Mouse (Mus musculus) frontal cortex, postnatal 14 days (tissue): ENCODE data around the gene Cops7a.

ENCODE experiments used
- DNase-seq, 2 experiments: peaks; one replicate each; pipeline ENCODE4 v3.0.0; 2022; ENCODE audit warnings: low spot score in 2 of 2

Gene Cops7a

DNA sequence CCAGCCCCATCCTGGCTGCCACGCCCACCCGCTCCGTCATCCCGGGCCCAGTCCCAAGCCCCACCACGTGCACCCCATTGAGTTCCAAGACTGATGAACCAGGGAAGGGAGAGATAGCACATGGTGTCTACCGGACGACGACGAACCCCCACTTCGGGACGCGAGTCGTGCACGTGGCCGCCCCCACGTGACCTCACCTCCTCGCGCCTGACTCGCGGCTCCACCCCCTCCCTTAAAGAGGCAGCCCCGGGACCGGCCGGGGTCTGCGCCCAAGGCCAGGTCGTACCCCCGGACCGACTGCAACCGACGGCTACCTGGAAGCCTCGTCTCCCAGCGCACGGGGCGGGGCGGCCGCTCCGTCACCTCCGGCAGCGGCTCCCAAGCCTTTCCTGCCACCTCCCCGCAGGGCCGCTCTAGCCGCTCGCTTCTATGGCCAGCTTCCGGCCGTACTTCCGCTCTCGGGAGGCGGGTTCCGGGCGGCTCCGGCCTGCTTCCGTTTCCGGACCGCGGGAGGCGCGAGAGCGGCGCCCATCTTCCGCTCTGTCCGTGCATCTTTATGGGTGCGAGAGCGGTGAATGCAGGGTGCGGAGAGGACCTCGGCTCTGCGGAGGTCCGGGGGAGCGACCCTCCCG is at the start of gene Cops7a:
TSS of gene Cops7a (minus strand) at position 451 of the 632 bp plus-strand sequence.
- peak; percentile 86 to 91 for DNase-seq

DNA sequence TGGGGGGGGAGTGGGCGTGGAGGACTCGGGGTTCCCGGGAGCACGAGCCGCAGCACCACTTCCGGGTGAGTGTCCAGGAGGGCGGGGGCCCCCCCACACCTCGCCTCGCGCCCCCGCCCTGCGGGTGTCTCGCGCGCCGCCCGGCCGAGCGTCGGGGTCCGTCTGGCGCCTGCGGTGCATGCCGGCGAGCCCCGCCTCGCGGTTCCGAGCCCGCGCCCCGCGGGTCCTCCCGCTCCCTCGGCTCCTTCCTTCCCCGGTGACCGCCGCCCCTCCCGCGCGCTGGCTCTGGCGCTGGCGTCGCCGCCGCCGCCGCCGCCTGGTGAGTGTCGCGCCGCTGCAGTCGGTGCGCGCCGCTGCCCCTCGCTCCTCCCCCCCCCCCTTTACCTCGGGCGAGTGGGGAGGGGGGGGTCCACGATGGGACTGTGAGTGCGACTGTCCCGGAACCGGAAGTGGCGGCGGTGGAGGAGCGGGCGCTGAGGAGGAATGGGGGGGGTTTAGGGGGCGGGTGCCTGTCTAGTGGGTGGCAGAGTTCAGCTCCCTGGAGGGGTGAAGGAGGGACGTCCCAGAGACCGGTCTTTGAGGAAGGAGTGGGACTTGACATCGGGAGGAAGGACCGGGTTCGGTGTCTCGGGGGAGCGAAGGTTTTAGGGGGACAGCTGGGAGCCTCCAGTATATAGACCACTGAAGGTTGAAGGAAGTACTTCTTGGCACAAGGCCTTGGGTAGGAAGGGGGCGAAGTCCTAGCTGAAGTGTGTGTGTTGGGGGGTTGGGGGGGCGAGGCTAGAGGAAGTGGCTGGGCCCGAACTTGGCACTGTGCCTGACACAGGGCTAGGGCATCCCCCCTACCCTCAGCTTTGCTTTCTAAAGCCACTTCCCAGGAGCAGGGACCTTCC is 44.1 kb upstream of the Cops7a start:
- DNase-seq, result peak in 1 of 2 experiments; percentile 56

DNA sequence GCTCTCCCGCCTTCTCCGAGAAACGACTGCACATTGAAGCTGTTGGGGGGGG is 43.6 kb upstream of the Cops7a start, which contains the start of gene Zfp384:
TSS of gene Zfp384 (plus strand) at position 17 of the 52 bp plus-strand sequence.
- DNase-seq, result no peak

DNA sequence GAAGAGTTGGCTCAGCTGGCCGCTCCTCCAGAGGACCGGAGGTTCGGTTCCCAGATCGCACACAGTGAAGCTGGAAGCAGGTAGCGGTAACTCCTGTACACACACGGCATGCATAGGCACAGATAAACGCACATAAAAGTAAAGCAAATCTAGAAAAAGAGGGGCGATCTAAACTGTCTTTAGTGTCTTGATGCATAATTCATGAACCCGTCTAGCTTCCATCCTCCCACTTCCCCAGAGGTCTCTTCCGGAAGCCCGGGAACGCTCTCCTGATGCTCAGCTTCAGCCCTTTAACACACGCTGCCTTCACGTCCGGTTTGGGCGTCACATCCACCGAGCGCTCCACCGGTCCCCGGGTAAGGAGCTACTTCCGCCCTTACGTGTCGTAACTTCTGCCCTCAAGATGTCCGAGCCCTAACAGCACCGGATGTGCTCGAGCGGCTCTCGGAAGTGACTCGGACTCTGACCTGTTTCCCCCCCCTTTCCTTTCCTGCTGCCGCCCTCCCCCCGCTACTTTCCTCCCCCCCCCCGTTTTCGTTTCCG is 43.3 kb upstream of the Cops7a start:
- DNase-seq, result peak; percentile 96 to 99

DNA sequence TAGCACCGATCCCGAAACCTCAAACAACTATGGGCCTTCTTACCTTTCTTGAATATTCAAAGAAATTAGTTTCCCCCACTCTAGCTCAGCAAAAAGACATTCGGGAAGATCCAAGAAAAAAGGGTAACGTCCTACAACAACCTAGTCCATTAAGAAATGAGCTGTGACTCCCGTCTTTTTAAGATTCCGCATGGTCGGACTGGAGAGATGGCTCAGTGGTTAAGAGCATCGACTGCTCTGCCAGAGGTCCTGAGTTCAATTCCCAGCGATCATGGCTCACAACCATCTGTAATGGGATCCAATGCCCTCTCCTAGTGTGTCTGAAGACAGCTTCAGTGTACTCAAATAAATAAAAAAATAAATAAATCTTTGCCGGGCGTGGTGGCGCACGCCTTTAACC is 42.7 kb upstream of the Cops7a start:
- DNase-seq, result no peak

DNA sequence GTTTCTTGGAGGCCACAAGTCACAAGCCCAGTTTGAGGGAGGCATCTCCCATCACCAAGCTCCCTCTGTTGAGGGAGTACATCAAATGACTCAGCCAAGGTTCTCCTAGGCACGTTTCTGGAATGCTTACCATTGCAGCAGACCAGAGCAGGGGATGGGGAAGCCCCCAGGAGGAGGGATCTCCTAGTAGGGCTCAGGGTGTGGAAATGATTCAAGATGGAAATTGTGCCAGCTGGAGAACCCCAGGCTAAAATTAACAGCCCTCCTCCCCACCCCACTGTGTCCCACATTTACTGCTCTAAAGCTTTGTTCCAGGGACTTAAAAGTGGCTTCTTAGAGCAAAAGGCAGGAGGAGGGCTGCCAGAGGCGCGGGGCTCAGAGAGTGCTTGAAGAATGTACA is 39.7 kb upstream of the Cops7a start:
- no peak for DNase-seq

- DNase-seq, result no peak
Measured at GRCm38 (mm10) chr6:125003706-125004105, 38.4 kb upstream of the Cops7a start.

DNA sequence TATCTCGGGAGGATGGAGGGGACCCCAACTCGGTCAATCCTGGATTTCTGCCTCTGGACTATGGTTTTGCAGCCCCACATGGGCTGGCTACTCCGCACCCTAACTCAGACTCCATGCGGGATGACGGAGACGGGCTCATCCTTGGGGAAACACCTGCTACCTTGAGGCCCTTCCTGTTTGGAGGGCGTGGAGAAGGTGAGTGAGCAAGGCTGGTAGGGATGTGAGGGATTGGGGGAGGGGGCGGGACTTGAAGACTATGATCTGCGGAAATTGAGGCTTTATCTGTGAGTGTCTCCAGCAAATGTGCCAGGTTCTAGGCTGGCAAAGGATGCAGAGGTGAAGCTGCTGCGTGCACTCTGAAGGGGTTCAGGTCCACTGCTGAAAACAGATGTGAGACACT is 34.2 kb upstream of the Cops7a start:
- no peak for DNase-seq

DNA sequence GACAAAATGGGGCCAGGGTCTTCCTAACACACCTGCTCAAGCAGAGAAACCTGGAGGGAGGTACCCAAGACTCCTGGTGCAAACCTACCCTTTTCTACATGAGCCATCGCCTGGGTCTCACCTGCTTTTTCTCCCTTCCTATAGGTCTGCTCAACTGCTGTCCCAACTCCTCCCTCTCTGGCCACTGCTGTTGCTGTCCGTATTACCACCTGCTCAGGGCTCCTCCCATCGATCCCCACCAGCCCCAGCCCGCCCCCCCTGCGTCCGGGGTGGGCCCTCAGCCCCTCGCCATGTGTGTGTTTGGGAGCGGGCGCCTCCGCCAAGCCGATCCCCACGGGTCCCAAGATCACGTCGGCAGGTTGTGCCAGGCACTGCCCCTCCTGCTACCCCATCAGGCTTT is 33.8 kb upstream of the Cops7a start:
- no peak for DNase-seq

- DNase-seq, result peak in 1 of 2 experiments; percentile 54
Measured at GRCm38 (mm10) chr6:124998066-124998465, 32.7 kb upstream of the Cops7a start.

- DNase-seq, result peak; percentile 72 to 76
Measured at GRCm38 (mm10) chr6:124996551-124997501, 31.5 kb upstream of the Cops7a start, which contains the start of gene Pianp. Pianp (plus strand) TSS chr6:124996694.

- DNase-seq, result no peak
Measured at GRCm38 (mm10) chr6:124995831-124996403, 30.6 kb upstream of the Cops7a start.

DNA sequence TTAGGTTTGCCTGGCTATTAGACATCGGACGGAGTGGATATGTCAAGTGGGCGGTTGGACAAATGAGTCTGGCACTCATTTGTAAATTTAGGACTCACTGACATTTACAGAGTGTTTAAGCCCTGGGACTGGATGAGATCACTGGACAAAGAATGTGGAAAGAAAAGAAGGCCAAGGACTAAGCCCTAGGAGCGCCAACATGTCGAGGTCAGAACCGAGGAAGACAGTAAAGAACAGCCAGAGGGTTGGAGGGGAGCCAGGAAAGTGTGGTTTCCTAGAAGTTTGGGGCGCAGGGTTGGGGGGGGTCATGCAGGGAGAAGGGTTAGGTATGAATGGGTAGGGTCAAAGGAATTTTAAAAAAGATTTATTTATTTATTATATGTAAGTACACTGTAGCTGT is 29.9 kb upstream of the Cops7a start:
- DNase-seq, result no peak

DNA sequence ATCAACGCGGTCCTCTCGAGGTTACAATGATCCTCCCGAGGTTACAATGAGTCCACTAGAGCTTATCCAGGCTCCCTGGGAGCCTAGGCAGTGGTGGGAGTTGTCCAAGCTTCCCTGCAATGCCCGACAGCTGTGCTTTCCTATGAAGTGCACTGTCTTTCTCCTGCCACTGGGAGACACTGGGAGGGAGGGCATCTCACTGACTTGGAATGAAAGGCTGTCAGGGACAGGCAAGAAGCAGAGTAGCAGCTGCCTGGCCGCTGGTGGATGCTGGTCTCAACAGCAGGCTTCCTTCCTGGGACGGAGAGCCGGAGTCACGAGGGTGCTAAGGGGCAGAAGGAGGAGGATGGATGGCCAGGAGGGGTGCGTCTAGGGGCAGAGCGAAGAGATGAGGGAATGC is 28.5 kb upstream of the Cops7a start:
- no peak for DNase-seq

DNA sequence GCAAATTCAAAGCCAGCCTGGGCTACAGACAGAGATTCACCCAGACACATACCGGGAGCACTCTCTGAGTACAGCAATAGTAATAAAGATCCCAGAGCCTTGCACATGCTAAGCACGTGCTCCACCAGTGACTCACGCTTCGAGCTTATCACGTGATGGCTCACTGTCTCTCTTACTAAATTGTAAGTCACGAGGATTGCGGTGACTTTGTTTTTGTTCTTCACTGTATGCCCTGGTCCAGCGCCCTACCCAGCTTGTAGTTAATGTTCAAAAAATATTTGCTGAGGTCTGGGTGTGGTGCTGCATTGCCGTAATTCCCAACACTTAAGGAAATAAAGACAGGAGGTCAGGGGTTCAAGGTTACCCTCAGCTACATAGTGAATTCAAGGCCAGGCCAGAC is 28.0 kb upstream of the Cops7a start:
- no peak for DNase-seq

DNA sequence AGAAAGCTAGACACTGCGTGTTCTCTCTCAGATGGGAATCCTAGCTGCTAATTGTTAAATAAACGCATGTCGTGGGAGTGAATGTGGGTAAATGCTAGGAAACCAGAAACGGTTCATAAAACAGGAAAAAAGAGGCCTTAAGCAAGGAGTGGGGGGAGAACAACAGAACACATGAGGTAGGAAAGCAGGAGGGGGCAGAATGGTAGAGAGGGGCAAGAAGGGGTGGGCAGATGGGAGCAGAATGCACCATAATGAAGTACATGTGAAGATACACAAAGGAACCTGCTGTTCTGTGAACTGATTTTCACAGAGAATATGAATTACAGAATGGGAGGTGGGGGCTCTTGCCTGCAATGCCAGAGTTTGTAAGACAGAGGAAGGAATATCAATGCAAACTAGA is 26.9 kb upstream of the Cops7a start:
- DNase-seq, result no peak

- peak in 1 of 2 experiments; percentile 16 for DNase-seq
Measured at GRCm38 (mm10) chr6:124967766-124968165, 2.4 kb upstream of the Cops7a start.

DNA sequence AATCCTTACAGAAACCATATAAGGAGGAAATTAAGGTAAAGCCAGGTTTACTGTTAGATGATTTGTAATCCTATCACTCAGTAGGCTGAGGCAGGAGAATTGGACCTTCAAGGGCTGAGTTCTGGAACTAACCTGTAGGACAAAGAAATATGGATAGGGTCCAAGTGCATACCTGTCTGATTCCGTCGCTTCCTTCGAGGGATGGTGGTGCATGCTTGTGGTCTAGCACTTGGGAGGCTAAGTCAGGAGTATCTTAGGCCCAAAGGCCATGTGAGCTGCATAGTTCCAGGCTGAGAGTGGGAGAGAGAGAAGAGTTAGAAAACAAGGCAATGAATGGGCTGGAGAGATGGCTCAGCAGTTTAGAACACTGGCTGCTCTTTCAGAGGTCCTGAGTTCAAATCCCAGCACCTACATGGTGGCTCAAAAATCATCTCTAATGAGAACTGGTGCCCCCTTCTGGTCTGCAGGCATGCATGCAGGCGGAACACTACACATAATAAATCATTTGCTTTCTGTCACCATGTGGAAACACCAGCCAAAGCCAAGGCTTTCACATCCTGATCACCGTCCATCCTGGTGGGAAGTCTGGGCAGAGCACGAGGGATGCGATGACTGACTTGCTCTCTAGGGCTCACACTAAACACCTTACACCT is 1.3 kb upstream of the Cops7a start:
- DNase-seq, result no peak

DNA sequence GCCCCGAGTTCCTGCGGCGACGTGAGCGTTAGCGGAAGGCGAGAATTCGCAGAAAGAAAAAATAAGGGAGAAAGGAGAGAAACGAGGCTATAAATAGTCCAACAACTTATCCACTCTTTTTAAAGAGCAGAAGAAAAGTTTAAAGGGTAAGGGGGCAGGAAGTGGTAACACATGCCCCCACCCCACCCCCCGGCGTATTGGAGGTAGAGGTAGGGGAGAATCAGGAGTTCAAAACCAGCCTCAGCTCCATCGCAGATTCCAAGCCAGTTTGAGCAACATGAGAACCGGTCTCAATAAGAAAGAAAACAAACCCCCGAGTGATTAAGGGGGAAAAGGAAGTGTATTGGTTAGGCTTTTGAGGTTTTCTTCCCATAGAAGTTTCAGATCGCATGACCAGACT is 409 bp upstream of the Cops7a start:
- DNase-seq, result no peak

GRCm38 (mm10) chr6:124964638-124965037 is 700 bp downstream of the Cops7a start:
- peak in 1 of 2 experiments; percentile 16 for DNase-seq

GRCm38 (mm10) chr6:124961021-124961420 is 4.3 kb downstream of the Cops7a start:
- DNase-seq, result no peak
